Mouse (Mus musculus): ENCODE measurements around the gene Zfp760. TPM values are rescaled to one million over a fixed set of nuclear protein-coding genes. Genes with fewer than 3 reads are reported as not detected.
"Not testable (repeated sequence)": the region's sequence is repeated elsewhere in the genome, so short reads cannot be mapped to it uniquely, and the experiment has no call there.

Zfp760 gene
- 8.1 and 8.7 TPM in 2 replicates for polyA plus RNA-seq (2016; fragmentation: Nextera tagmentation; extraction: Ambion mirVana)

DNA sequence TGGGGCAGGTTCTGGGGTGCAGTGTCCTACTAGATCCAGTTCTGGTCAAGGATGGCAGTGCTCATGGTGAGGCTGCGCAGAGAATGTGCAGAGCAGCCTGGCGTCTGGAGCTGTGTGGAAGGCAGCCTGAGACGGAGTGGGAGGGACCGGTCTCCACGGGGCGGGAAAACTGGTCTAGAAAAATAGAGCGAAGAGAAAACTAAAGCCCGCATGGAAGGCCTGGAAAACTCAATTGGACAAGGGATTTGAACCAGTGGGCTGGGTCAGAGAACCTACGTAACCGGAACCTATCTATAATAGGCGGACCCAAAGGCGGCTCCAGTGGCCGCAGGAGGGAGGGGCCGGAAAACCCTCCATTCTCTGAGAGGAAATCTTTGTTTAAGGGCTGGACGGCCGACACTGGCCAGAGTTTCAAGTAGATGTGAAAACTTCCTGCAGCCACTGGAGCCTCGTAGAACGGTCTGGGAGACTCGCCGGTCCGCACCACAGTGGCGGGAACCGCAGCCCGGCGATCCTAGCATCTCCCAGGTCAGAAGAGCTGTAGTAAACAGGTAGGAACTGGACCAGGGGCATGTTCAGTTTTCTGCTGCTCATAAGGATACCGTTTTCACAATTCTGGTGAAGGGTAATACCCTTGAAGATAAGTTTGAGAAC, at the start of gene Zfp760:
TSS of gene Zfp760 (plus strand) at position 399 of the 654 bp plus-strand sequence.
- Histone ChIP-seq H3K27ac (ENCODE audit: poor library complexity, severe bottlenecking) (peak within 1 kb of the TSS; percentile 97), H3K36me3 (peaks cover 13% of the 10 kb centered on the region), H3K4me2 (peak within 1 kb of the TSS; percentile 69), H3K4me1 (replicated peaks) (peaks cover 11% of the 10 kb centered on the region), H3K27me3 (replicated peaks) (no peaks in the 10 kb centered on the region), H3K9ac (peak within 1 kb of the TSS; percentile 85), H3K9me3 (replicated peaks) (no peaks in the 10 kb centered on the region), H3K4me3 (peak within 1 kb of the TSS; percentile 78)
- 5% methylated on average over 26 of the region's 26 CpGs for WGBS
- peak; percentile 94 for ATAC-seq (ENCODE audit: insufficient number of reproducible peaks, low FRiP score)

DNA sequence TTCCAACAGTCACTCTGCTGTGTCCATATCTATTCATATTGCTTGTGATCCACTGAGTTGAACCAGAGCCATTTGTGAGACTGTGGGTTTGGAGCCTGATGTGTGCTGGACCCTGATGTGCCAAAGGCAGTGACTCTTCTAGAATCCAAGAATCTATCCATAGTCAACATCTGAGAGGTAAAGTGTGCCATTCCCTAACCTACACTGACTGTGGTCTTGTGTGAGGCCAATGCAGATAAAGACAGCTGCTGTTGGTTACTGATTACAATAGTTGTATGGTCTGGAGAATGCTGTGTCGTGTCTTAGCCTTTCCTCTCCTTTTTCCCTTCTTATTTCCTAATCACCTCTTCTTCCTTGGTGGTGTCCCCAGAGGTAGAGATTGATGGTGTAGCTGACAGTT, 28.7 kb upstream of the Zfp760 start:
- not testable (repeated sequence) for H3K27me3 ChIP-seq (replicated peaks)

DNA sequence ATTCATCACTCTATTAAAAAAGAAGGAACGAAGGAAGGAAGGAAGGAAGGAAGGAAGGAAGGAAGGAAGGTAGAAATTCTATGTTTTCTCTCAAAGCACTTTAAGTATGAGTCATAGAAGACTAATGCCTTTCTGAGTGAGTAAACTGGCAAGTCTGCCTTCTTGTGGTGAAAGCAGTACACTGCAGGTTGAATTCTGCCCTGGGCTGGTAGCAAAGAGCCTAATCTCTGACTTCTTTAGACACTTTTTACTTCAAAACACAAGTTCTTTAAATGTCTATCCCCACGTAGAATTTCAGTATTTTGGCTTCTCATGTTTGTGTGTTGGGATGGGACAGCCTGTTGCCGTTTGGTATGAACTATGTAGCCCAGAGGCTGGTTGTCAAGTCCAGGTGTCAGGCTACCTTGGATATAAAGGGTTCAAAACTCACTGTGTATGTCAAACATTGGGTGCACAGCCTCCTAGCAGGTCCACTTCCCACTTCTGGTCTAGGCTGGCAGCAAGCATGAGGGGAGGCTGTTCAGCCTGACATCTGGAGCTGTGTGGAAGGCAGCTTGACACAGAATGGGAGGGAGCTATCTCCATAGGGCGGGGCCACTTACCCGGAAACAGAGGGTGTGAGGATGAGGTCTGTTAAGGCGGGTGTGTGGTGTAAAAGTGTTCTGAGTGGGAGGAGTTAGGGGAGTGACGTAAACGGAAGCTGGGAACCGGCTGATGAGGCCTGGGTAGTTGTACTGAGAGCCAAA, 28.1 kb upstream of the Zfp760 start:
- ATAC-seq (ENCODE audit: insufficient number of reproducible peaks, low FRiP score), result peak; percentile 100
- H3K4me3 ChIP-seq, result peak overlapping the region; percentile 63
- no peaks in the 10 kb centered on the region for H3K36me3 ChIP-seq
- H3K9ac ChIP-seq, result peak overlapping the region; percentile 67
- WGBS, result 5% methylated on average over 9 of the region's 9 CpGs
- H3K27me3 ChIP-seq (replicated peaks), result no peaks in the 10 kb centered on the region
- H3K27ac ChIP-seq (ENCODE audit: poor library complexity, severe bottlenecking), result peak overlapping the region; percentile 36
- H3K4me1 ChIP-seq (replicated peaks), result no peaks in the 10 kb centered on the region
- peak overlapping the region; percentile 62 for H3K4me2 ChIP-seq
- H3K9me3 ChIP-seq (replicated peaks), result no peaks in the 10 kb centered on the region

More for the DNA sequence above, 28.7 kb upstream of the Zfp760 start:
- not testable (repeated sequence) for H3K36me3 ChIP-seq; H3K27ac ChIP-seq (ENCODE audit: poor library complexity, severe bottlenecking); ATAC-seq (ENCODE audit: insufficient number of reproducible peaks, low FRiP score); H3K4me2 ChIP-seq; H3K4me1 ChIP-seq (replicated peaks); H3K9ac ChIP-seq; H3K4me3 ChIP-seq; H3K9me3 ChIP-seq (replicated peaks)
- WGBS, result 12% methylated on average over 1 of the region's 1 CpGs

DNA sequence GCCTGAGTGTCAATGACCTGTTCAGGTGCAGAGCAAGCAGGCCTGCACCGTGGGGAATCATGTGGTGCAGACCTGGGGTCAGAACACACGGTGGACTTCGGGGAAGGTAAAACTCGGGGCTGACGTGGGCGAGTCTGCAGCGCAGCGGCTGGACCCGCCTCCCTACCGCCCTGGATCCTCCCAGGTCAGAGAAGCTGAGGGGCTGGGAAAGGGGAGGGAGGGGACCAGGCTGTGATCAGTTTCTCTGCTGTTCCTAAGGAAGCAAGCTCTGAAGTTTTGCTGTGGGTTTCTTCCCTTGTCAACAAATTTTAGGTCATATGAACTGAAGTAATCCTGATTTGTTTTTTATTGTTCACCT, 27.5 kb upstream of the Zfp760 start:
- Histone ChIP-seq H3K4me2 (peak overlapping the region; percentile 62), H3K9ac (peak overlapping the region; percentile 67), H3K27ac (ENCODE audit: poor library complexity, severe bottlenecking) (peak overlapping the region; percentile 36; the same call in 1 of the 2 replicates), H3K4me3 (peak overlapping the region; percentile 63)
- H3K4me1 ChIP-seq (replicated peaks); H3K27me3 ChIP-seq (replicated peaks); H3K36me3 ChIP-seq; H3K9me3 ChIP-seq (replicated peaks): not testable (repeated sequence)
- 0% methylated on average over 10 of the region's 10 CpGs for WGBS
- ATAC-seq (ENCODE audit: insufficient number of reproducible peaks, low FRiP score), result peak; percentile 90

DNA sequence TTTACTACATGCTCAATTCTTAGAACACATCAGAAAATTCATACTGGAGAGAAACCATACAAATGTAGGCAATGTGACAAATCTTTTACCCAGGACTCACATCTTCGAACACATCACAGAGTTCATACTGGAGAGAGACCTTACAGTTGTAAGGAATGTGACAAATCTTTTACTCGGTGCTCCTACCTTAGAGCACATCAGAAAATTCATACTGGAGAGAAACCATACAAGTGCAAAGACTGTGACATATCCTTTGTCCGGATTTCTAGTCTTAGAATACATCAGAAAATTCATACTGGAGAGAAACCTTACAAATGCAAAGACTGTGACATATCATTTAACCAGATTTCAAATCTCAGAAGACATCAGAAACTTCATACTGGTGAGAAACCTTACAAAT, 16.0 kb upstream of the Zfp760 start, which contains the start of gene Gm10226:
TSS of gene Gm10226 (plus strand) at position 301 of the 400 bp plus-strand sequence.
- Histone ChIP-seq H3K4me3 (no peak within 1 kb of the TSS), H3K36me3 (peaks cover 11% of the 10 kb centered on the region), H3K9me3 (replicated peaks) (no peaks in the 10 kb centered on the region), H3K27ac (ENCODE audit: poor library complexity, severe bottlenecking) (no peak within 1 kb of the TSS), H3K27me3 (replicated peaks) (no peaks in the 10 kb centered on the region), H3K4me2 (no peak within 1 kb of the TSS), H3K9ac (no peak within 1 kb of the TSS), H3K4me1 (replicated peaks) (no peaks in the 10 kb centered on the region)
- 85% methylated on average over 3 of the region's 3 CpGs for WGBS
- ATAC-seq (ENCODE audit: insufficient number of reproducible peaks, low FRiP score), result no peak

DNA sequence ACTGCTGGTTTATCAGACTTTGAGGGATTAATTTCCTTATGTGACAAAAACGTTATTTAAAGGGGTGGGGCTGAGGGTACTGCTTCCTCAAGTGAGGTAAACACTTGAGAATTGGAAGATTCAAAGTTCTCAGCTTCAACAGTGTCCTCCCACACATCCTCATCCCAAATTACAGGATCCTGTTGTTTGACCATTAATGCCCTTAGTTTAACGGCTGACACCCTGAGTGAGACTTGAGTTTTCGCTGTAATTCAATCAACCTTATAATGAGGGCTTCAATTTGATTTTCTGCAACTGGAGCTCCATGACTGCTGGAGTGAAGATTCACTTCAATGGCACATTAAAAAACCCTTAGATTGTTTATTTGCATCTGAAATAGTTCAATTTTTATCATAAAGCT, 14.2 kb upstream of the Zfp760 start:
- Histone ChIP-seq H3K9ac (no peak overlapping the region), H3K9me3 (replicated peaks) (no peaks in the 10 kb centered on the region), H3K27ac (ENCODE audit: poor library complexity, severe bottlenecking) (no peak overlapping the region), H3K27me3 (replicated peaks) (no peaks in the 10 kb centered on the region), H3K36me3 (peaks cover 11% of the 10 kb centered on the region), H3K4me3 (no peak overlapping the region), H3K4me1 (replicated peaks) (no peaks in the 10 kb centered on the region), H3K4me2 (no peak overlapping the region)
- WGBS, result 77% methylated on average over 3 of the region's 3 CpGs
- no peak for ATAC-seq (ENCODE audit: insufficient number of reproducible peaks, low FRiP score)

DNA sequence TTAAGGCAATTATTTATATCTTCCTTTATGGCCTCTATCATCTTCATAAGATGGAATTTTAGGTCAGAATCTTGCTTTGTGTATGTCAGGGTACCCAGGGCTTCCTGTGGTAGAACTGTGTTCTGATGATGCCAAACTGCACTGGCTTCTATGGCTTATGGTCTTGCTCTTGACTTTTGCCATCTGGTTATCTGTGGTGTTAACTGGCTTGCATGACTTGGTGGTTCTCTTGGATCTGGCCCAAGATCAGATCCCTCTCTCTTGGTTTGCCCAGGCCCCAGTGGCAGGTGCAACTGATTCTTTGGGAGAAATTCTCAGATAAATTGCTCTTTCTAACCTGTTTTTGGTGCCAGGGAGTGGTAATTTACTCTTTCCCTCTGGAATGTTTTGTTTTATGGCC, 11.5 kb upstream of the Zfp760 start:
- H3K4me1 ChIP-seq (replicated peaks), result no peaks in the 10 kb centered on the region
- no peak overlapping the region for H3K27ac ChIP-seq (ENCODE audit: poor library complexity, severe bottlenecking)
- H3K9ac ChIP-seq, result no peak overlapping the region
- no peak overlapping the region for H3K4me3 ChIP-seq
- H3K4me2 ChIP-seq, result no peak overlapping the region
- no peaks in the 10 kb centered on the region for H3K9me3 ChIP-seq (replicated peaks)
- ATAC-seq (ENCODE audit: insufficient number of reproducible peaks, low FRiP score), result no peak
- H3K36me3 ChIP-seq, result peaks cover 9% of the 10 kb centered on the region
- H3K27me3 ChIP-seq (replicated peaks), result no peaks in the 10 kb centered on the region

DNA sequence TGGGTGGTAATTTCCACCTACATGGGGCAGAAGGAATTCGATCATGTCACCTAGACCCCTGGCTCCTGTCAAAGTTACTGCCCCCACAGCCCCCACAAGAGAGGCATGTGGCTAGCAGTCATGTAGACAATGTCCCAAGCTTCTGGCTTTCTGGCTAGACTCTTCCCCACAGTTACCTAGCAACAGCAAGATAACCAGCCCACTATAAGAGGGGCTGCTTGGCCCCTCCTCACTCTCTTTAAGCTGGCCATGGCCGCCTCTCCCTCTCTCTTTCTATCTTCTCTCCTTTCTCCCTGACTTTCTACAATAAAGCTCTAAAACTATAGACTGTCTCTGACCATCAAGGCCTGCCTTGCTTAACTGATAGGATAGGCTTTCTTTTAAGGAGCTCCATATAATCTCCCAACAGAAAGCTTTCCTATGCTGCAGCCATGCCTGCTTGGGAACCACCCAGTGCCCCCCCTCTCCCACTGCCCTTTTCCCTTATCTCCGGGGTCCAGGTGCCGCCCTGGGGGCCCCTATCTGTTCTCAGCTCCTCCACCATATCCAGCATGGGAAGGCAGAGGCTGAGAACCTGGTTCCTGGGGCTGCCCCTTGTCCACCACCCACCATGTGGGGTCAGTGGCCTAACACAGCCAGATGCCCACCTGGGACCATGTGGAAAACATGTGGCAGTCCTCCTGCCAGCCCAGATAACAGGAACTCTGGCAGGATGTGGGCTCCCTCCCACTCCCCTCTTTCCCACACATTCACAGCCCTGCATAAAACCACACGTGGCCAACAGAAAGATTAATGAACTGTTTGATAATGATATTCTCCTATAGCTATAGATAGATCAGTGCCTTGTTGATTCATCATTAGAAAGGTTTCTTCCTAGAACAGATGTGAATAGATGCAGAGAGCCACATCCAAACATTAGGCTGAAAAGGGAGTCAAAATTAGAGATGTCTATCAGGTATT, 5.0 kb upstream of the Zfp760 start:
- H3K4me2 ChIP-seq, result no peak overlapping the region
- ATAC-seq (ENCODE audit: insufficient number of reproducible peaks, low FRiP score), result peak; percentile 80
- WGBS, result 22% methylated on average over 5 of the region's 5 CpGs
- H3K4me1 ChIP-seq (replicated peaks), result peaks cover 8% of the 10 kb centered on the region; the same call in 1 of the 2 replicates
- no peak overlapping the region for H3K9ac ChIP-seq
- no peaks in the 10 kb centered on the region for H3K27me3 ChIP-seq (replicated peaks)
- no peak overlapping the region for H3K4me3 ChIP-seq
- H3K9me3 ChIP-seq (replicated peaks), result no peaks in the 10 kb centered on the region
- H3K27ac ChIP-seq (ENCODE audit: poor library complexity, severe bottlenecking), result no peak overlapping the region
- no peaks in the 10 kb centered on the region for H3K36me3 ChIP-seq

DNA sequence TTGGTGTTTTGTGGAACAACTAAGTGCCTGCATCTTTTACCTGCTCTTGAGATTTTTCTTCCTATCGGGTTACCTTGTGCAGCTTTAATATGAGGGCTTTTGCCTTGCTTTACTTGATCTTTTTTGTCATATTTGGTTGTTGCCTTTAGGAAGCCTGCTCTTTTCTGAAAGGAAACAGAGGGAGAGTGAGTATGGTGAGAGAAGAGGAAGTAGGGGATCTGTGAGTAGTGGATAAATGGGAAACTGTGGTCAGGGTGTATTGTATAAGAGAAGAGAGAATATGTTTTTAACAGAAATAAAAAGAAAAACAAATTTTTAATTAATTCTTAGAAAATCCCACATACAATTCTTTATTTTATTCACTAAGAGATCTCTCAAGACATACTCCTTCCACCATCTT, 4.1 kb upstream of the Zfp760 start:
- H3K4me1 ChIP-seq (replicated peaks), result peaks cover 10% of the 10 kb centered on the region; the same call in 1 of the 2 replicates
- 81% methylated on average over 1 of the region's 1 CpGs for WGBS
- no peak overlapping the region for H3K27ac ChIP-seq (ENCODE audit: poor library complexity, severe bottlenecking)
- no peak overlapping the region for H3K4me3 ChIP-seq
- ATAC-seq (ENCODE audit: insufficient number of reproducible peaks, low FRiP score), result no peak
- H3K9ac ChIP-seq, result no peak overlapping the region
- H3K27me3 ChIP-seq (replicated peaks), result no peaks in the 10 kb centered on the region
- H3K4me2 ChIP-seq, result no peak overlapping the region
- H3K9me3 ChIP-seq (replicated peaks), result no peaks in the 10 kb centered on the region
- no peaks in the 10 kb centered on the region for H3K36me3 ChIP-seq

DNA sequence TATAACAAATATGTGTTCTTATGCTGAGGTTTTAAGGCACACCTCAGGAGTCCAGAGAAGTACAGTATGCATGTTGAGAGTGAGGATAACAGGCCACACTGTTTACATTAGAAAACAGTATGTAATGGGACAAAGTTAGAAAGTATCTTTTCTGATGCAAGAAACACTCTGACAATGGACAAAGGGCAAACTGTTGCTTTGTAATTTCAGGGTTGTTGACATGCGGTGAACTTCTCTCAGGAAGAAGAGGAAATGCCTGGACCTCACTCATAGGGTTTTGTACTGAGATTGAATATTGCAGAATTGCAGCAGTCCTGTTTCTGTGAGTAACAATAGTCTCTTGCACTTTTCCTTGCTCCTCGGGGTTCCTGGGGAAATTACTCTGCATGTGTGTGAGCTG, 860 bp downstream of the Zfp760 start:
- Histone ChIP-seq H3K27me3 (replicated peaks) (no peaks in the 10 kb centered on the region), H3K4me2 (peak overlapping the region; percentile 58), H3K9ac (peak overlapping the region; percentile 30; the same call in 1 of the 2 replicates), H3K27ac (ENCODE audit: poor library complexity, severe bottlenecking) (no peak overlapping the region), H3K4me1 (replicated peaks) (peaks cover 7% of the 10 kb centered on the region), H3K9me3 (replicated peaks) (no peaks in the 10 kb centered on the region), H3K36me3 (peaks cover 14% of the 10 kb centered on the region), H3K4me3 (peak overlapping the region; percentile 78)
- WGBS, result 51% methylated on average over 2 of the region's 2 CpGs
- ATAC-seq (ENCODE audit: insufficient number of reproducible peaks, low FRiP score), result no peak

DNA sequence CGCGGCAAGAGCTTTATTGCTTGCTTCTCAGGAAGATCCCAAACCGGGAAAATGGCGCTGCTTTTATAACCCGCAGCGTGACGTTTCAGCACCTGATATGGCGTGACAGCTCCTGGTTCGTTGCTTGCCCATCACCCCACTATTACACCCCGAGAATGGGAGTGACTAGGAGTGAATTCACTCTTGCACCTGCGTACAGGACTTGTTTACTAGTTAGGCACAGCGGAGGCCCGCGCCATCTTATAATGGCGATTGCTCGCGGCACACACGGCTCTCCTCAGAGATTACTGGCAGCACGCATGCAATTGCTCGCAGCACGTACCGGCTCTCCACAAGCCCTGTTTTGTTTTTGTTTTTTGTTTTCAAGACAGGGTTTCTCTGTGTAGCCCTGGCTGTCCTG, 23.0 kb downstream of the Zfp760 start, which contains the start of gene Zfp229:
TSS of gene Zfp229 (plus strand) at position 301 of the 400 bp plus-strand sequence.
- WGBS, result 94% methylated on average over 10 of the region's 22 CpGs

More for the DNA sequence above, 23.0 kb downstream of the Zfp760 start, which contains the start of gene Zfp229:
- not testable (repeated sequence) for H3K4me1 ChIP-seq (replicated peaks); H3K9me3 ChIP-seq (replicated peaks); H3K4me2 ChIP-seq; H3K4me3 ChIP-seq; H3K27me3 ChIP-seq (replicated peaks); H3K36me3 ChIP-seq; H3K9ac ChIP-seq; H3K27ac ChIP-seq (ENCODE audit: poor library complexity, severe bottlenecking); ATAC-seq (ENCODE audit: insufficient number of reproducible peaks, low FRiP score)
